Mouse (Mus musculus) thymus, postnatal 25 days (tissue): ENCODE data around the gene Gm27021.

Experiments used
- DNase-seq: peaks from one replicate; pipeline ENCODE4 v3.0.0; 2022

Gene Gm27021

DNA sequence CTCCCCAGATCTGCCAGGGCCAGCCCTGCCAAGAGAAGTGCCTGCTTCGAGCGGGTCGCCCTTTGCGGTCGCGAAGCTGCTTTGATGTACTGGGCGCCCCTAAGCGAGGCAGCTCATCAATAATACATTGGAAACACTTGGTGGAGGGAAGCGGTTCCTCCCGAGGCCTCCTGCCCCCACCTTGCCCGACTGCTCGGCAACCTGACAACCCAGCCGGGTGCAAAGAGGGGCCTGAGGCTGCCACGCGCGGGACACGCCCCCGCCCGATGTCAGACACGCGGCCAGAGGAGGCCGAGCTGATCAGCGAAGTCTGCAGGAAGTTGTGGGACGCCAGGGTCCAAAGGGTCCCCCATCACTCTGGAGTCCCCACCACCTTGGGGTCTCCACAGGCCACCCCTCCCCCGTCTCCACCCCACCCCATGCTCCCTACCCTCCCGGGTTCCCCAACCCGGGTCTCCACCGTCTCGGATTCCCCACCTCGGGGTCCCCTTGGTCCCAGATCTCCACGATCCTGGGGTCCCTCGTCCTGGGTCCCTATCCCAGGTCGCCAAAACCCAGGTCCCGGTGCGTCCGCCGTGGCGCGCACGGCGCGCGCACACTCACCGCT lies 34.1 kb downstream of the Gm27021 start:
- no peak for DNase-seq

DNA sequence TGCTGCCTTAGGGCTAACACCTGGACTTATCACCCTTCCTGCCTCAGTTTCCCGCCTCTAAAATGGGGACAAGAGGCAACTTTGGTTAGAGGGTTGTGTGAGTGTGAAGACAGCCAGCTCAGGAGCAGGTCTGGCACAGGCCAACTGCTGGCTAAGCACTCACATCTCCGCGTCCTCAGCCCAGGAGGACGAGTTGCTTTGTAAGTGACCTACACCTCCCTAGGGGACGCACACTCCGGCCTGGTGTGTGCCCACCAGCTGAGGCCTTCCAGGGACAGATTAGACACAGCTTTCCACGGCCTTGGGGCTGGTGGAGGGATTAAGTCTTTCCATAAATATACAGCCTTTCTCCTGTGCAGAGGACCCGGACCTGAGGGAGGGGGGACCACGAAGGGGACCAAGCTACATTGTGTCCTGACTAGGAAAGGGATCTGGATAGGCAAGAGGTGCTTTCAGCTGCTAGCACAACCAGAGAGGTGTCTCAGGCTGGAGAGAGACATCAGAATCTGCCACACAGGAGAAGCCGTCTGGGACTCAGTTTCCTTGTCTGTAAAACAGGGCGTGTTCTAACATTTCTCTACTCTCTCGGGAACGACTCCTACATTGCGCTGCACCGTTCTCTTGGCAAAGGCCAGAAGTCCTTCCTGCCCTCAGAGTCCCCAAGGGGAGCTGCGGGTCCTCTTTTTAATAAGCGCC lies 34.8 kb downstream of the Gm27021 start:
- no peak for DNase-seq

- no peak for DNase-seq
Measured at GRCm38 (mm10) chr8:120631441-120632375, 36.2 kb downstream of the Gm27021 start.

- DNase-seq = no peak
Measured at GRCm38 (mm10) chr8:120630848-120631247, 37.0 kb downstream of the Gm27021 start.

- DNase-seq = no peak
Measured at GRCm38 (mm10) chr8:120630031-120630430, 37.8 kb downstream of the Gm27021 start.

DNA sequence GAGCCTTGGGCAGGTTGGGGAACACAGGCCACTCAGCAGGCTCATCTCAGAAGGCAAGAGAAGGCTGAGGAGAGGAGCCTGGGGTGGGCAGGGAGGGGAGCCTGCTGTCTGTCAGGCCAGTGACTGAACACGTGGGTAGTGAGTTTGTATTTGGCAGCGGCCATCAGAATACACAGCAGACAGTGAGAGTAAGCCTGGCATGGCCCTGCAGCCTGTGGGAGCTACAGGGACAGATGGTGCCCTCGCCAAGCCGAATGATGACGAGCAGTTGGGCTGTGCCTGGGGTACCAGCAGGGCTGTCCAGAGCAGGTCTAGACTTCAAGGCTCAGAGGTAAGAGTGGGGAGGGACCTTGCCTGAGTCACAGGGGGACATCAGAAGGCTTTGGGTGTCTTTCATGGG lies 40.6 kb downstream of the Gm27021 start:
- no peak for DNase-seq

- no peak for DNase-seq
Measured at GRCm38 (mm10) chr8:120626461-120626860, 41.4 kb downstream of the Gm27021 start.

- no peak for DNase-seq
Measured at GRCm38 (mm10) chr8:120623608-120624007, 44.3 kb downstream of the Gm27021 start.

DNA sequence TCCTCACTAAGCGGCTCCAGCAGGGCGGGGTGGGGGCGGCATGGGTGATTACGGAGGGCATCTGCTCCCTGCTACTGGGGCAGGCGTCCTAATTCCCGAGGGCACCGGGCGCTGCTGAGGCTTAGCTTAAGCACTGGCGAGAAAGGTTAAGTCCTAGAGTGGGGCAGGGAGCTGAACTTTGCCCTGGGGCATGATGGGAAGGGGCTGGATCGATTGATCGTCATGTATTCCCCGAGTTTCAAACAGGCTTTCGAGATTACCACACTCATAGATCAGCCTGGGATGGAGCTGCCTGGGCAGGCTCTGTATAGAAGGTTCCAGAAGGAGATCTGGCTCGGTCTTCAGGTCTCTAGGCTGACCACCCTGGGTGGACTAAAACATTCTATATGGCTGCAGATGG lies 45.7 kb downstream of the Gm27021 start:
- DNase-seq = no peak

- no peak for DNase-seq
Measured at GRCm38 (mm10) chr8:120620441-120620840, 47.4 kb downstream of the Gm27021 start.

DNA sequence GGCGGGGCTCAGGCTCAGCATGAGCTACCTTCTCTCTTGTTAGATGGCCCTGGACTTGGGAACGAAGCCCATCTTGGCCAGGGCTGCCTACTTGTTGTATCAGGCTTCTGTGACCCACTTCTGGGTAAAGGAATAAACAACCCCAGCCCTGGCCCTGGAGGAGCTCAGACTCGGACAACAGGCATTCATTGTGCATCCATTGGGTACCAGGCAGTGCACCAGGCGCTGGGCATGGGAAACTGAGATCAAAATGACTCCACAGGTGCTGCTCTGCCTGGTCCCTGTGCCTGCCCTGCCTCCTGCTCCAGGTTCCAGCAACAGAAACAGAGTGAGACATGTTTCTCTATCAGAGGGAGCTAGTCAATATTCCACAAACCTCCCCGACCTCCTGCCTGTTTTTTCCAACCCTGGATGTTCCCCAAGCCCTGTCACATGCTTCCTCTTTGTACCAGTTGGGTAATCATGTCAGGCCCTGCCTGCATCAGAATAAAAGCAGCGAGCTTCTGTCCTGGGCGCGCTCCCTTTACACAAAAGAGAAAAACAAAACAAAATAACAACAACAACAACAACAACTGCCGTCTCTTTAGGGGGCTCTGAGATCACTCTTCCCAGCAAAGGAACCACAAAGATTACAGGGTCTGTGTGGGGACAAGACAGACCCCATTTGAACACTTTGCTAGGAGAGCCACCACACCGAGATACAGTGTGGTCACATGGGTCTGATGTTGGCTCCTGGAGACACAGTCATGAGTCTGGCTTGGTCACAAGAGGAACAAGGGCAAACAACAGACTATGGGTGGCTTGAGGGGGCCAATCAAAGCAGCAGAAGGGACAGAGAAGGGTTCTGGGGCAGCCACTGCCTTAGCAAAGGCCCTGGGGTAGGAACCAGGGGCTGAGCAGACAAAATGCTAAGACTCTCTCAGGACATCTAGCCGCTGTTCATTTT lies 48.4 kb downstream of the Gm27021 start:
- DNase-seq = no peak

GRCm38 (mm10) chr8:120618110-120618509 lies 49.8 kb downstream of the Gm27021 start:
- DNase-seq = peak; percentile 72

DNA sequence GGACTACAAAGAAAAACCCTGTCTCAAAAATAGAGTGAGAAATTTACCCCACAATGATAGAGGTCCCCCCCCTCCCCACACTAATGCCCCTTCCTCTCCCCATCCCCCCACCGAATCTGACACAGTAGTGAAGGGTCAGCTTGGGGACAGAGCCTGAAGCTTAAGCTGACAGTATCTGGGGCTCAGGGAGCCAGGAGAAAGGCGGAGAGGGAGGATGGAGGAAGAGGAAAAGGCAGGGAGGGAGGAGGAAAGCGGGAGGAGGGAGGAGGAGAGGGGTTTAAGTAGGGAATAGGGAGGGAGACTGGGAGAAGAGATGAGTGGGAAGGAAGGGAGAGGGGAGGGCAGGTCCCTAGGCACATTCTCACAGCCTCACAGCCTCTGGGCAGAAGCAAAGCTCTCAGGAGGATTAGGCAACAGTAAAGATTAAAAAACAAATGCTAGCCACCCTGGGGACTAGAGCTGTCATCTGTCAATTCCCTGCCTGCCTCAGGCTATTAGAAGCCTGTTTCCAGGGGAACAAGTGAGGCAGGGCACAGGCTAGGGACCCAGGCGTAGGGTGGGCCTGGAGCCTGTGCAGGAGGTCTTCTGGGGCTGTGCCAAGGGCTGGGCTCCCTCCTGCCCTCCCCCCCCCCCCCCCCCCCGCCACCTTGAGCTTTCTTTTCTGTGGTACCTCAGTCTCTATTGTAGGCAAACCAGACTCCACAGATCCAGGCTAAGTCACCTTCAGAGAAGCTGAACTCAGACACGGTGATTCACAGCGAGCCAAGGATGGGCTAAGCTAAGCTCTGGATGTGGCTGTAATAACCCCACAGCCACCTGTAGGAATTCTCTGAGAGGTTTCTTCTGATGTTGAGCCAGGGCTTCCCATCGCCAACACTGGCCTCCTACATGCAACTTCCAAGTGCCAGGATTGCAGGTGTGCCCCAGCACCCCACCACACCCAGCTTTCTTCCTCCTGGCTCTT lies 50.9 kb downstream of the Gm27021 start:
- no peak for DNase-seq

- no peak for DNase-seq
Measured at GRCm38 (mm10) chr8:120614491-120614890, 53.4 kb downstream of the Gm27021 start.

DNA sequence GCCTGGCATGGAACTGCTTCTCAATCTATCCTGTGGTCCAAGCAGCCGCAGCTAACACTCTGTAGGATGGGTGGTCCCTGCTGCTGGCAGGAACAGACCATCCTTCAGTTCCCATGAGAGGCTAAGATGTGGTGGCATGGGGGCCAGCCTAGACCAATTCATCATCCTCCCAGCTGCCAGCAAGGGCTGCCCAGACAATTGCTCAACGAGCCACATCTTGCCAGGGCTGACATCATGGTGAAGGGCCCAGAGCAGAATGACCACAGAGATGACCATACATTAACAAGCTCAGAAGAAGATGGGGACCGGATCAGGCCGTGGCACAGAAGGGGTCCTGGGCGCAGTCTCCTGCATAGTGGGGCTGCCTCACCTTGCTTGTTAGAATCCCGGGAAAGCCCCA lies 57.1 kb downstream of the Gm27021 start:
- no peak for DNase-seq

DNA sequence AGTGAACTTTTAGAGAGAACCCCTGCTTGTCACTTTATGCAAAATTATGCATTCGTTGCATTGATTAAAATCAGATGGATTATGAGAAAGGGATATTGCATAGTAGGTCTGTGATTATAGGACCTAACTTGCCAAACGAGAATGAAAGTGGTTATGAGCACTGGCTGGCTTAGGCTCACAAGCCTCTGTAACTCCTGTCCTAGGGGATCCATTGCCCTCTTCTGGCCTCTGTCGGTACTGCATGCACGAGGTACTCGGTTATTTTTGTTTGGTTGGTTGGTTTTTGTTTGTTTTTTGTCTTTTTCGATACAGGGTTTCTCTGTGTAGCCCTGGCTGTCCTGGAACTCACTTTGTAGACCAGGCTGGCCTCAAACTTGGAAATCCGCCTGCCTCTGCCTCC lies 60.0 kb downstream of the Gm27021 start:
- DNase-seq = peak; percentile 78

DNA sequence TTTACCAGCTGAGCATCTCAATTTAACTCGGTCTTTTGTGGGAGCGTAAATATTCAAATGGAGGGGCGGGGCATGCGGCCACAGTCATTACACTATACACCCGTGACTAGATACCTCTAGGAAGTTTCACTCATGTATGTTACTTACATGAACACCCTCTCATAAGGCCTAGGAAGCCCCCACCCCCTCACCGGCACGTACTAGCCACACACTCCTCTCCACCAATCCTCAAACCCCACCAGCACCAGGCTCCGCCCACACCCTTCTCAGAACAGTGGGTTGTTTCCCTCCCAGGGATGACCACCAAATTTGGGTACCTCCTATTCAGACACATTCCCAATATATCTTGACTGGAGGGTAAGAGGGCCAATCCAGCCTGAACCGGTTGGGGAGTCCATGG lies 60.4 kb downstream of the Gm27021 start:
- no peak for DNase-seq

- DNase-seq = no peak
Measured at GRCm38 (mm10) chr8:120602672-120603071, 65.2 kb downstream of the Gm27021 start.

- DNase-seq = peak; percentile 82
Measured at GRCm38 (mm10) chr8:120599504-120599903, 68.4 kb downstream of the Gm27021 start.

- DNase-seq = no peak
Measured at GRCm38 (mm10) chr8:120598579-120598978, 69.3 kb downstream of the Gm27021 start.

- peak; percentile 64 for DNase-seq
Measured at GRCm38 (mm10) chr8:120595963-120596362, 71.9 kb downstream of the Gm27021 start.
